Mouse (Mus musculus) liver, postnatal 0 days (tissue): ENCODE data around the gene Fbxl8.

Source experiments
- CTCF ChIP-seq: sonication (generic); IDR thresholded peaks from 2 replicates; pipeline ENCODE4 v1.5.1; 2016; ENCODE audit warnings: antibody characterized with exemption, low read depth
- EP300 ChIP-seq: IDR thresholded peaks from 2 replicates; pipeline ENCODE4 v1.6.1; 2016; ENCODE audit warnings: antibody characterized with exemption, low read depth, mild to moderate bottlenecking

DNA sequence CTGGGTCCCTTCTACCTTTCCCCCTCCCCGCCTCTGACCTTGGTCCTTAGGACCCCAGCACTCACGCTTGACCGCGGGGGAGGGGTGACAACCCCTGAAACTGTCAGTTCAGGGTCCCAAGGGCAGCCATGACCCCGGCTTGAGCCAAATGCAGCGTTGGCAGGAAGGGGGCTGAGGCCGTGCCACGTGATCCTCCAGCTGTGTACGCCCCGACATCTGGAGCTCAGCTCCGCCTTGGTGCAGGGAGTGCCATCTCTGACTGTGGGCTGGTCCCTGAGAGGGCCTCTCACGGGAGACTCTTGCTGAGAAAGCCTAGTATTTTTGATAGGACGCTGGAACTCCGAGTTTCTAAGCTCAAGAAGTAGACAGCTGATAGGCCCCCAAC lies 9.5 kb upstream of the Fbxl8 start, which contains the start of gene B3gnt9:
- TF ChIP-seq CTCF (no peak), EP300 (no peak)
